22 mouse cellular contexts compared by ENCODE assay signal in the genomic region with DNA sequence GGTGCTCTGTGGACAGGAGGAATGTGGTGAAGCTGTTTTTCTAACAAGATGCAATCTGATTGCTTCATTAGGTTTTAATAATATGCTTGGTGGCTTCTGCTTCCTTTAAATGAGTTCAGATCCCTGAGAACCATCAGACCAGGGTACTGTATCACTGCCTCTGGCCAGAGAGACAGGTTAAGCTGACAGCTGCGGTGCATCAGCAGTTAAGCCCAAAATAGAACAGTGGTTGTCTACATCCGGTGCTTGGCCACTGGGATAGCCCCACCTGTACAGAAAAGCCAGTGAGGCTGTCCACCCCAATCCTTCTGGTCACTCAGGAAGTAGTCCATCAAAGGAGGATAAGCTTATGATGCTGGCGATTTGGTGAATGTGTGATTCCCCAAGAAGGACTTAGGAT.
"Had no signal": no experiment of that assay in that cellular context is flagged by ENCODE, and none has a peak within 500 bp of the region (broad histone marks: within the 10 kb centered on the region; RNA-seq: fewer than 3 reads in every experiment).

No protein-coding gene starts in this region.

- H3K9ac ChIP-seq: limb, embryonic 12.5 days; limb, embryonic 15.5 days; liver, embryonic 14.5 days; liver, postnatal 0 days; lung, embryonic 14.5 days; midbrain, embryonic 12.5 days; midbrain, embryonic 15.5 days; neural tube, embryonic 12.5 days; neural tube, embryonic 15.5 days had no signal

- H3K36me3 ChIP-seq: limb, embryonic 12.5 days; limb, embryonic 15.5 days; midbrain, embryonic 12.5 days; midbrain, embryonic 15.5 days; neural tube, embryonic 12.5 days; neural tube, embryonic 15.5 days had no signal

- ATAC-seq: liver, postnatal 0 days; lung, postnatal 0 days; midbrain, embryonic 15.5 days had no signal

- H3K4me2 ChIP-seq: limb, embryonic 12.5 days; limb, embryonic 15.5 days; liver, embryonic 11.5 days; lung, embryonic 14.5 days; midbrain, embryonic 12.5 days; midbrain, embryonic 15.5 days; neural tube, embryonic 12.5 days; neural tube, embryonic 15.5 days had no signal

- H3K4me1 ChIP-seq: midbrain, embryonic 12.5 days; midbrain, embryonic 15.5 days; neural tube, embryonic 12.5 days; neural tube, embryonic 15.5 days had no signal

- DNase-seq: kidney, adult 18-20 months; kidney, postnatal 36 days; left cerebral cortex, postnatal 4 days; liver, postnatal 0 days; lung, embryonic 14.5 days; right cerebral cortex, adult 18-20 months; right cerebral cortex, postnatal 14 days; right cerebral cortex, postnatal 4 days; thymus, adult 2 months; thymus, postnatal 14 days; thymus, postnatal 4 days had no signal

- H3K27me3 ChIP-seq: limb, embryonic 12.5 days; limb, embryonic 15.5 days; midbrain, embryonic 15.5 days; neural tube, embryonic 12.5 days; neural tube, embryonic 15.5 days had no signal

- H3K9me3 ChIP-seq: limb, embryonic 12.5 days; limb, embryonic 15.5 days; midbrain, embryonic 12.5 days; midbrain, embryonic 15.5 days; neural tube, embryonic 12.5 days; neural tube, embryonic 15.5 days had no signal

- H3K27ac ChIP-seq: limb, embryonic 12.5 days; limb, embryonic 15.5 days; liver, embryonic 14.5 days; macrophage; midbrain, embryonic 12.5 days; midbrain, embryonic 15.5 days; neural tube, embryonic 12.5 days; neural tube, embryonic 15.5 days; stomach, postnatal 0 days had no signal

- H3K4me3 ChIP-seq: limb, embryonic 12.5 days; limb, embryonic 15.5 days; midbrain, embryonic 12.5 days; midbrain, embryonic 15.5 days; neural tube, embryonic 12.5 days; neural tube, embryonic 15.5 days had no signal
